ENCODE assay signal across 12 mouse cellular contexts in the genomic region with DNA sequence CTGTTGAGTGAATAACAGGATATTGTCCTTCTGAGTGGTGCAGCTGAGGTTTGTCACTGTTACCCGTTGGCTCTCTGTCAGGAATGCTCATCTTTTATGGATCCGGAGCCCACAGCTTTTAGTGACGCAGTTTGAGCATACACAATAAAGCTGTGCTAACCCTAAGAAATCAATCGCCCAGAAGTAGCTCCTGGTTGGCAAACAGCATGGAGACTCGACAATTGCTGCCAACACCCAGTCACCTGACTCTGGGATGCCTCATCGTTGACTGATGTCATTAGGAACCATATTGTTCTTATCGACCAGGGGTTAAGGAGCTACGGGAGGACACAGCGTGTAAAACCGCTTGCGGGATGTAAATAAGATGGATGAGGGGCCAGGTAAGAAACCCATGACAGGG.
DNase-seq lines count a peak whose midpoint lies in the region; ATAC-seq and TF ChIP-seq lines count a peak whose summit lies in the region.
"Had no signal": no experiment of that assay in that cellular context is flagged by ENCODE, and none has a peak within 500 bp of the region (broad histone marks: within the 10 kb centered on the region; RNA-seq: fewer than 3 reads in every experiment).

No protein-coding gene starts in this region.

- no peak for TF ChIP-seq CTCF in layer of hippocampus, adult 2 months (conservative IDR thresholded peaks at IDR 0.05)
- no peak for TF ChIP-seq CTCF in kidney, postnatal 0 days (IDR thresholded peaks at IDR 0.05; ENCODE audit: low read depth)

- no peak for DNase-seq in layer of hippocampus, adult 2 months (ENCODE audit: low spot score in 2 of 2)
- DNase-seq in layer of hippocampus, adult 9-11 months = no peak
- no peak for DNase-seq in forebrain, embryonic 11.5 days (ENCODE audit: low spot score)
- peak; percentile 57 for DNase-seq in kidney, postnatal 0 days (ENCODE audit: low spot score)
- DNase-seq in left cerebral cortex, adult 18-20 months (ENCODE audit: low spot score in 2 of 2) = no peak
- DNase-seq in gastrocnemius, postnatal 4 days (ENCODE audit: low spot score in 2 of 2) = no peak
- DNase-seq in heart, postnatal 4 days = no peak
- DNase-seq: gastrocnemius, postnatal 25 days; right cerebral cortex, adult 18-20 months had no signal

- H3K4me1 ChIP-seq in forebrain, embryonic 11.5 days (replicated peaks; ENCODE audit: control insufficient read depth, insufficient read depth, low read length) = peaks cover 8% of the 10 kb centered on the region; the same call in 1 of the 2 replicates
- H3K4me1 ChIP-seq in kidney, postnatal 0 days (replicated peaks; ENCODE audit: insufficient read depth, low read length) = no peaks in the 10 kb centered on the region
- H3K4me1 ChIP-seq in neural tube, embryonic 15.5 days = peaks cover 8% of the 10 kb centered on the region; the same call in 1 of the 2 replicates
- H3K4me1 ChIP-seq: limb, embryonic 13.5 days had no signal

- no peaks in the 10 kb centered on the region for H3K27me3 ChIP-seq in forebrain, embryonic 11.5 days (ENCODE audit: control insufficient read depth, insufficient read depth, low read length)
- H3K27me3 ChIP-seq in kidney, postnatal 0 days (ENCODE audit: insufficient read depth, low read length) = no peaks in the 10 kb centered on the region
- H3K27me3 ChIP-seq in neural tube, embryonic 15.5 days (replicated peaks) = no peaks in the 10 kb centered on the region
- H3K27me3 ChIP-seq: limb, embryonic 13.5 days had no signal

- H3K9ac ChIP-seq in forebrain, embryonic 11.5 days (ENCODE audit: low read length) = no peak overlapping the region
- no peak overlapping the region for H3K9ac ChIP-seq in kidney, postnatal 0 days (ENCODE audit: low read depth, low read length)
- H3K9ac ChIP-seq in neural tube, embryonic 15.5 days (replicated peaks) = no peak overlapping the region
- H3K9ac ChIP-seq: limb, embryonic 13.5 days had no signal

- H3K4me3 ChIP-seq in layer of hippocampus, adult 2 months = peak overlapping the region; percentile 15; the same call in 1 of the 2 replicates
- H3K4me3 ChIP-seq in forebrain, embryonic 11.5 days (ENCODE audit: low read depth, low read length) = no peak overlapping the region
- H3K4me3 ChIP-seq in kidney, postnatal 0 days (replicated peaks; ENCODE audit: low read depth, low read length) = no peak overlapping the region
- no peak overlapping the region for H3K4me3 ChIP-seq in neural tube, embryonic 15.5 days (replicated peaks)
- H3K4me3 ChIP-seq: limb, embryonic 13.5 days had no signal

- no peaks in the 10 kb centered on the region for H3K36me3 ChIP-seq in forebrain, embryonic 11.5 days (ENCODE audit: control insufficient read depth, insufficient read depth, low read length)
- no peaks in the 10 kb centered on the region for H3K36me3 ChIP-seq in kidney, postnatal 0 days (ENCODE audit: insufficient read depth, low read length)
- no peaks in the 10 kb centered on the region for H3K36me3 ChIP-seq in neural tube, embryonic 15.5 days
- H3K36me3 ChIP-seq: limb, embryonic 13.5 days had no signal

- ATAC-seq in forebrain, embryonic 11.5 days (replicated peaks; ENCODE audit: low FRiP score) = peak; percentile 40
- no peak for ATAC-seq in kidney, postnatal 0 days (replicated peaks; ENCODE audit: low FRiP score, low read depth)
- ATAC-seq in neural tube, embryonic 15.5 days (ENCODE audit: low FRiP score) = peak; percentile 46; the same call in 1 of the 2 replicates
- ATAC-seq: inflammation-experienced regulatory T-cells, adult 6 months had no signal

- H3K4me2 ChIP-seq in forebrain, embryonic 11.5 days (ENCODE audit: low read depth, low read length, severe bottlenecking) = no peak overlapping the region
- no peak overlapping the region for H3K4me2 ChIP-seq in kidney, postnatal 0 days (ENCODE audit: low read length)
- peak overlapping the region; percentile 29 for H3K4me2 ChIP-seq in neural tube, embryonic 15.5 days
- H3K4me2 ChIP-seq: limb, embryonic 13.5 days had no signal

- no peaks in the 10 kb centered on the region for H3K9me3 ChIP-seq in forebrain, embryonic 11.5 days (ENCODE audit: control insufficient read depth, low read length)
- no peaks in the 10 kb centered on the region for H3K9me3 ChIP-seq in kidney, postnatal 0 days (replicated peaks; ENCODE audit: low read length)
- H3K9me3 ChIP-seq in neural tube, embryonic 15.5 days (replicated peaks) = no peaks in the 10 kb centered on the region
- H3K9me3 ChIP-seq: limb, embryonic 13.5 days had no signal

- H3K27ac ChIP-seq in layer of hippocampus, adult 2 months = no peak overlapping the region
- no peak overlapping the region for H3K27ac ChIP-seq in forebrain, embryonic 11.5 days (ENCODE audit: low read depth, low read length)
- no peak overlapping the region for H3K27ac ChIP-seq in kidney, postnatal 0 days
- H3K27ac ChIP-seq in neural tube, embryonic 15.5 days (replicated peaks) = no peak overlapping the region
- H3K27ac ChIP-seq: limb, embryonic 13.5 days had no signal

- WGBS in forebrain, embryonic 11.5 days = 49% methylated on average over 11 of the region's 11 CpGs
- WGBS in kidney, postnatal 0 days = 57% methylated on average over 11 of the region's 11 CpGs
- WGBS in neural tube, embryonic 15.5 days = 38% methylated on average over 11 of the region's 11 CpGs
